ENCODE assay signal across 8 mouse cellular contexts in genomic region chr10:14544941-14545717, GRCm38 (mm10). TPM values are rescaled to one million over a fixed set of nuclear protein-coding genes. Genes with fewer than 3 reads are reported as not detected.
DNase-seq lines count a peak whose midpoint lies in the region; ATAC-seq and TF ChIP-seq lines count a peak whose summit lies in the region.

TSS of gene Adgrg6 (minus strand) at chr10:14545659.

- H3K4me3 ChIP-seq in C2C12 (ENCODE audit: insufficient read depth, poor library complexity, severe bottlenecking) = peak within 1 kb of the TSS; percentile 52
- H3K4me3 ChIP-seq in forebrain, embryonic 12.5 days (replicated peaks) = peak within 1 kb of the TSS; percentile 71
- peak within 1 kb of the TSS; percentile 85 for H3K4me3 ChIP-seq in megakaryocyte, embryonic 14.5 days (replicated peaks)
- peak within 1 kb of the TSS; percentile 52 for H3K4me3 ChIP-seq in spleen, adult 2 months (ENCODE audit: extremely low read depth, insufficient read depth, insufficient read length)

- no peak within 1 kb of the TSS for H3K27ac ChIP-seq in forebrain, embryonic 12.5 days
- H3K27ac ChIP-seq in spleen, adult 2 months (ENCODE audit: insufficient read depth, low read length) = peak within 1 kb of the TSS; percentile 43

- H3K9me3 ChIP-seq in forebrain, embryonic 12.5 days = no peaks in the 10 kb centered on the region
- peaks cover 8% of the 10 kb centered on the region; the same call in 1 of the 2 replicates for H3K9me3 ChIP-seq in megakaryocyte, embryonic 14.5 days

- no peak for TF ChIP-seq CTCF in C2C12 (IDR thresholded peaks at IDR 0.05; ENCODE audit: control insufficient read depth, insufficient read depth, insufficient read length)
- TF ChIP-seq CTCF in spleen, adult 2 months (IDR thresholded peaks at IDR 0.05; ENCODE audit: extremely low read depth, insufficient read depth, insufficient read length, insufficient replicate concordance) = no peak

- peak; percentile 72 for ATAC-seq in forebrain, embryonic 12.5 days (ENCODE audit: low FRiP score)
- ATAC-seq in activated CD4-positive, CD25-positive, alpha-beta regulatory T cell, adult 4 months = no peak

- peak within 1 kb of the TSS; percentile 67 for H3K9ac ChIP-seq in forebrain, embryonic 12.5 days

- no peaks in the 10 kb centered on the region for H3K36me3 ChIP-seq in C2C12 (ENCODE audit: control insufficient read depth, insufficient read depth)
- no peaks in the 10 kb centered on the region for H3K36me3 ChIP-seq in forebrain, embryonic 12.5 days (replicated peaks)
- H3K36me3 ChIP-seq in megakaryocyte, embryonic 14.5 days (replicated peaks; ENCODE audit: low read length) = no peaks in the 10 kb centered on the region
- no peaks in the 10 kb centered on the region for H3K36me3 ChIP-seq in spleen, adult 2 months (ENCODE audit: control insufficient read depth, insufficient read depth, low read length)

- H3K4me1 ChIP-seq in forebrain, embryonic 12.5 days = peaks cover 7% of the 10 kb centered on the region
- peaks cover 9% of the 10 kb centered on the region for H3K4me1 ChIP-seq in megakaryocyte, embryonic 14.5 days
- no peaks in the 10 kb centered on the region; the same call in 1 of the 2 replicates for H3K4me1 ChIP-seq in spleen, adult 2 months (ENCODE audit: control insufficient read depth, insufficient read depth, insufficient read length)

- no peaks in the 10 kb centered on the region for H3K27me3 ChIP-seq in C2C12 (ENCODE audit: control insufficient read depth, insufficient read depth, insufficient read length)
- peaks cover 33% of the 10 kb centered on the region for H3K27me3 ChIP-seq in forebrain, embryonic 12.5 days
- H3K27me3 ChIP-seq in megakaryocyte, embryonic 14.5 days (replicated peaks) = peaks cover 27% of the 10 kb centered on the region
- H3K27me3 ChIP-seq in spleen, adult 2 months (ENCODE audit: control insufficient read depth, insufficient read depth, low read length) = peaks cover 9% of the 10 kb centered on the region

- peak within 1 kb of the TSS; percentile 66 for H3ac ChIP-seq in C2C12 (ENCODE audit: control insufficient read depth, insufficient read length, low read depth)

- H3K79me3 ChIP-seq in C2C12 (ENCODE audit: low read depth) = no peaks in the 10 kb centered on the region

- peaks cover 6% of the 10 kb centered on the region for H3K79me2 ChIP-seq in C2C12 (ENCODE audit: control insufficient read depth, insufficient read depth)

- peak within 1 kb of the TSS; percentile 100 for H3K4me2 ChIP-seq in forebrain, embryonic 12.5 days

- TF ChIP-seq POLR2A in spleen, adult 2 months (IDR thresholded peaks at IDR 0.05; ENCODE audit: low read depth, low read length) = no peak

- DNase-seq in adrenal gland, postnatal 10 days = peak; percentile 60
- DNase-seq in heart, postnatal 25 days (ENCODE audit: low spot score) = peak; percentile 26
- DNase-seq in left cerebral cortex, postnatal 36 days (ENCODE audit: low spot score in 2 of 2) = peak; percentile 7 to 9
- peak in 1 of 2 experiments; percentile 4 for DNase-seq in spleen, adult 2 months (ENCODE audit: low read depth in 1 of 2, low spot score in 2 of 2)

- under 1% methylated on average over 81 of the region's 81 CpGs for WGBS in forebrain, embryonic 12.5 days
- 2% methylated on average over 79 of the region's 81 CpGs for WGBS in spleen, adult 2 months

- intact Hi-C loops in heart, postnatal 25 days (cut with DNase I) = no loop called here
- intact Hi-C loops in left cerebral cortex, postnatal 36 days (cut with DNase I) = no loop called here

TF ChIP-seq in C2C12, 6 proteins besides CTCF, POLR2A, EP300 and RAD21:
- TF ChIP-seq CEBPB (IDR thresholded peaks at IDR 0.05; ENCODE audit: low read depth) (no peak), MYOG (IDR thresholded peaks at IDR 0.05; ENCODE audit: control insufficient read depth, extremely low read depth, insufficient read length) (no peak), MAX (IDR thresholded peaks at IDR 0.05) (no peak), MYOD1 (IDR thresholded peaks at IDR 0.05; ENCODE audit: control insufficient read depth, insufficient read length, low read depth) (no peak), USF1 (IDR thresholded peaks at IDR 0.05; ENCODE audit: low read depth) (no peak), FOSL1 (IDR thresholded peaks at IDR 0.05; ENCODE audit: insufficient read depth, low read length, poor library complexity, severe bottlenecking) (no peak)

RNA-seq across cellular contexts. Expression of gene Adgrg6, which starts in this region (rescaled TPM):
- polyA plus RNA-seq in C2C12 (2012; fragmentation: generic; extraction: Trizol) = 1.1 TPM
- total RNA-seq in adrenal gland, postnatal 10 days (2021) = 1 to 10 TPM; 2.0 to 4.7 TPM
- 1.7 and 2.8 TPM in 2 replicates for polyA plus RNA-seq in forebrain, embryonic 12.5 days (2016; fragmentation: Nextera tagmentation; extraction: Ambion mirVana)
- 1 to 10 TPM; 3.1 to 3.5 TPM for total RNA-seq in heart, postnatal 25 days (2021)
- total RNA-seq in left cerebral cortex, postnatal 36 days (2021) = 1 to 10 TPM; 2.9 to 3.2 TPM
- not detected in 2 replicates for polyA plus RNA-seq in megakaryocyte, embryonic 14.5 days (2012; ENCODE audit: insufficient read depth, low replicate concordance)
- polyA plus RNA-seq in spleen, adult 2 months (2012; rRNA removed) = 1.7 and 2.0 TPM in 2 replicates
- not detected for polyA plus RNA-seq in activated CD4-positive, CD25-positive, alpha-beta regulatory T cell, adult 4 months (2017; shearing (Covaris generic))
